Mouse (Mus musculus) lung, embryonic 14.5 days (tissue): ENCODE data around the gene Fam172a. TPM values are rescaled to one million over a fixed set of nuclear protein-coding genes. Genes with fewer than 3 reads are reported as not detected.
A peak's percentile ranks its signal among the peaks of the same experiment; 100 is the strongest.

ENCODE experiments used
- ATAC-seq: fragments of 200-750 bp; cut with Nextera tagmentation; 2 replicates; pipeline ENCODE4 v1.8.0; 2017; ENCODE audit warnings: mild to moderate bottlenecking, moderate TSS enrichment, moderate library complexity; ENCODE audit not compliant: insufficient read depth
- DNase-seq: peaks from one replicate; pipeline ENCODE4 v3.0.0-alpha.2; 2015
- H3K27ac ChIP-seq: fragments of 300-500 bp; sonication (generic); 2 replicates; pipeline ENCODE4 v1.5.1; 2014; ENCODE audit warnings: low read depth, mild to moderate bottlenecking, moderate library complexity
- H3K27me3 ChIP-seq: fragments of 300-500 bp; sonication (generic); 2 replicates; pipeline ENCODE4 v1.6.1; 2014; ENCODE audit warnings: low read length, control low read depth; ENCODE audit not compliant: insufficient read depth
- H3K36me3 ChIP-seq: fragments of 300-500 bp; sonication (generic); 2 replicates; pipeline ENCODE4 v1.6.1; 2014; ENCODE audit warnings: control low read depth; ENCODE audit not compliant: insufficient read depth
- H3K4me1 ChIP-seq: fragments of 300-500 bp; sonication (generic); 2 replicates; pipeline ENCODE4 v1.6.1; 2014; ENCODE audit warnings: antibody characterized with exemption, control low read depth; ENCODE audit not compliant: insufficient read depth
- H3K4me2 ChIP-seq: fragments of 300-500 bp; sonication (generic); 2 replicates; pipeline ENCODE4 v1.6.1; 2014; ENCODE audit warnings: mild to moderate bottlenecking
- H3K4me3 ChIP-seq: fragments of 300-500 bp; sonication (generic); 2 replicates; pipeline ENCODE4 v1.5.1; 2014; ENCODE audit warnings: low read depth, low read length
- H3K9ac ChIP-seq: fragments of 300-500 bp; sonication (generic); 2 replicates; pipeline ENCODE4 v1.6.1; 2014
- H3K9me3 ChIP-seq: fragments of 300-500 bp; sonication (generic); 2 replicates; pipeline ENCODE4 v1.6.1; 2016; ENCODE audit warnings: low read depth, low read length, control low read depth
- CTCF ChIP-seq: IDR thresholded peaks from 2 replicates; pipeline ENCODE4 v1.5.1; 2016; ENCODE audit warnings: antibody characterized with exemption, low read depth
- WGBS: fragments of 180-500 bp; shearing (Covaris S2); extraction: QIAGEN DNeasy Blood & Tissue Kit; methylation state at CpG from one replicate; pipeline ENCODE4 v1.1.7; 2014; 5-methylcytosine and 5-hydroxymethylcytosine counted together
- polyA plus RNA-seq: library from polyadenylated mRNA; unstranded; fragments of >200 nt; fragmentation: Nextera tagmentation; extraction: Ambion mirVana; gene quantifications from 2 replicates; pipeline ENCODE4 v1.2.1, GENCODE M21; 2014

The Fam172a gene
- polyA plus RNA-seq, 1 experiment from 2014 or later, result 31.4 TPM

DNA sequence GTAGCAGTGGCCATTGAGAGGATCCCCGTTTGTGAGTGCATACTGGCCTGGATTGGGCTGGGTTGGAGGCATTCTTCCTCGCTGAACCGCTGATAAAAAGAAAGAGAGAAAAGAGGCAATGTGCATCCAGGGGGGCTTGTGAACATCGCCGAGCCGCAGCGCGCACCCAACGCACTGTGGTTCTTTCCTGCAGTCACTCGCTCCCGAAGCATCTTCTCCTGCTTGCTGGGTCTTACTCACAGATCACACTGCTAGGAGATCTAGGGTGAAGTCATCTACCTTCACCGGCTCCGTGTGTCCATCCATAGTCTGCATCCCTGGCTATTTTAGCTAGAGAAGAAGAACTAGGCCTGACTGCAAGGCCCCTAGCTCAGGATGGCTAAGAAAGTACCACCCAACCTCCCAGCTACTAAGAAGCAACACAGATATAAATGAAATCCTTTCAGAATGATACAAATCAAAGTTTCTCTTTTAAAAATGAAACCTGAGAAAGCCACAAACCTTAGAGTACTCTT is 493.8 kb downstream of the Fam172a start:
- DNase-seq, result no peak
- Histone ChIP-seq H3K4me2 (peak overlapping the region; percentile 70), H3K27ac (peak overlapping the region; percentile 10; the same call in 1 of the 2 replicates), H3K36me3 (peaks cover 7% of the 10 kb centered on the region; the same call in 1 of the 2 replicates), H3K4me1 (peaks cover 5% of the 10 kb centered on the region), H3K9ac (peak overlapping the region; percentile 50; the same call in 1 of the 2 replicates), H3K27me3 (peaks cover 30% of the 10 kb centered on the region), H3K9me3 (no peaks in the 10 kb centered on the region), H3K4me3 (peak overlapping the region; percentile 37)
- 15% methylated on average over 13 of the region's 13 CpGs for WGBS
- no peak for ATAC-seq
- TF ChIP-seq CTCF, result no peak

DNA sequence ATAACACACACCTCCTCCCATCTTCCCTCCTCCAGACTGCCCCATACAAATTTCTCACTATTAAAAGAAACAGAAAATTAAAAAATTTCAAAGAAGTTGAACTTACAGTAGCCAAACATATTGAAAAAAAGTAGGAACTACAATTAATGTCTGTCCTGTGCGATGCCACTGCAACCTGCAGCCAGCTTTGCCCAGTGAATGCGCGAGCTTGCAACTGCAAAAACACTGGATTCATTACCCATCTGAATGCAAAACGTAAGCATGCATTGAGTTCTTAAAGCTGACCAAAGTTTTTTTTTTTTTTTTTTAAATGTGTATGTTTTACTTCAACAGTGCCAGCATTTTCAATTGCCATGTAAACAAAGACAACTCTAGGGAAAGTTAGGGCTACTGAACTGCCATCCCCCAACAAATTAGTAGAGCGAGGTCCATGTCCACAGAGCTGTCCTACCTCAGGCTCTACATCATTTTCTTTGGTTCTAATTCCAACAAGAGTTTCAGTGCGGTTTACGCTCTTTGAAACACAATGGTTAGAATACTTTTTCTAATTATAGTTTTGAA is 494.5 kb downstream of the Fam172a start:
- Histone ChIP-seq H3K9me3 (no peaks in the 10 kb centered on the region), H3K4me2 (peak overlapping the region; percentile 70), H3K36me3 (peaks cover 7% of the 10 kb centered on the region; the same call in 1 of the 2 replicates), H3K9ac (no peak overlapping the region), H3K27ac (no peak overlapping the region), H3K4me3 (peak overlapping the region; percentile 10), H3K27me3 (peaks cover 30% of the 10 kb centered on the region), H3K4me1 (peaks cover 5% of the 10 kb centered on the region)
- DNase-seq (peak; percentile 25), ATAC-seq (no peak)
- TF ChIP-seq CTCF, result no peak
- WGBS, result 41% methylated on average over 7 of the region's 7 CpGs

- Histone ChIP-seq H3K4me1 (peaks cover 5% of the 10 kb centered on the region), H3K27me3 (peaks cover 30% of the 10 kb centered on the region), H3K27ac (peak overlapping the region; percentile 91; the same call in 1 of the 2 replicates), H3K4me3 (peak overlapping the region; percentile 58), H3K36me3 (peaks cover 7% of the 10 kb centered on the region; the same call in 1 of the 2 replicates), H3K4me2 (peak overlapping the region; percentile 80), H3K9ac (peak overlapping the region; percentile 67), H3K9me3 (no peaks in the 10 kb centered on the region)
- ATAC-seq, result no peak
- DNase-seq, result peak; percentile 45
- WGBS, result 3% methylated on average over 9 of the region's 9 CpGs
- TF ChIP-seq CTCF, result no peak
Observed at GRCm38 (mm10) chr13:78197286-78197818, 495.5 kb downstream of the Fam172a start.

DNA sequence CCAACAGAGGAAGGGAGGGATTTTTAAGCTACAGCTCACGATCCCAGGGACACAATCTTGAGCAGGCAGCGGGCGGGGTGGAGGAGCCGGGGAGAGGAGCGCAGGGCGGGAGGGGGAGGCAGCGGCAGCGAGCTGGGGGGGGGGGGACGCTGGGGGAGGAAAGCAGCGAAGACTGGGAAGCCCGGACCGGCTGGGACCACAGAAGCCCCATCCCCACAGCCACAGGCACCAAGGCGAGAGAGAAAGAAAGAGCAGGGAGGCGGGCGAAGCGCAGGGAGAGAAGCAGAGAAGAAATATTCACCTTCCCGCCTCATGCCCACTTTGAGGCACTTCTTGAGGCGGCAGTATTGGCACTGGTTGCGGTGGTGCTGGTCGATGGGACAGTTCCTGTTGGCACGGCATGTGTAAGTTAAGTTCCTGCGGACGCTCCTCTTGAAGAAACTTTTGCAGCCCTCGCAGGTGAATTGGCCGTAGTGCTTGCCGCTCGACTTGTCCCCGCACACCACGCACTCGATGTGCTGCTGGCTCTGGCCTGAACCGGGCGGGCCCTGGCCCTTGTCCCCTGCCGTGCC is 496.1 kb downstream of the Fam172a start:
- ATAC-seq (no peak), DNase-seq (peak; percentile 65)
- Histone ChIP-seq H3K27ac (peak overlapping the region; percentile 91), H3K27me3 (peaks cover 27% of the 10 kb centered on the region), H3K4me1 (peaks cover 5% of the 10 kb centered on the region), H3K4me2 (peak overlapping the region; percentile 80), H3K36me3 (peaks cover 7% of the 10 kb centered on the region; the same call in 1 of the 2 replicates), H3K4me3 (peak overlapping the region; percentile 58), H3K9me3 (no peaks in the 10 kb centered on the region), H3K9ac (peak overlapping the region; percentile 67)
- TF ChIP-seq CTCF, result no peak
- WGBS, result under 1% methylated on average over 31 of the region's 33 CpGs

GRCm38 (mm10) chr13:78198391-78198870 is 496.6 kb downstream of the Fam172a start:
- DNase-seq, result peak; percentile 65
- no peak for TF ChIP-seq CTCF
- Histone ChIP-seq H3K4me1 (peaks cover 5% of the 10 kb centered on the region), H3K4me2 (peak overlapping the region; percentile 80), H3K9me3 (no peaks in the 10 kb centered on the region), H3K27me3 (peaks cover 24% of the 10 kb centered on the region), H3K4me3 (peak overlapping the region; percentile 58), H3K36me3 (peaks cover 7% of the 10 kb centered on the region; the same call in 1 of the 2 replicates), H3K27ac (peak overlapping the region; percentile 91), H3K9ac (peak overlapping the region; percentile 67)
- ATAC-seq, result no peak; the same call in 1 of the 2 replicates
- under 1% methylated on average over 33 of the region's 63 CpGs for WGBS

DNA sequence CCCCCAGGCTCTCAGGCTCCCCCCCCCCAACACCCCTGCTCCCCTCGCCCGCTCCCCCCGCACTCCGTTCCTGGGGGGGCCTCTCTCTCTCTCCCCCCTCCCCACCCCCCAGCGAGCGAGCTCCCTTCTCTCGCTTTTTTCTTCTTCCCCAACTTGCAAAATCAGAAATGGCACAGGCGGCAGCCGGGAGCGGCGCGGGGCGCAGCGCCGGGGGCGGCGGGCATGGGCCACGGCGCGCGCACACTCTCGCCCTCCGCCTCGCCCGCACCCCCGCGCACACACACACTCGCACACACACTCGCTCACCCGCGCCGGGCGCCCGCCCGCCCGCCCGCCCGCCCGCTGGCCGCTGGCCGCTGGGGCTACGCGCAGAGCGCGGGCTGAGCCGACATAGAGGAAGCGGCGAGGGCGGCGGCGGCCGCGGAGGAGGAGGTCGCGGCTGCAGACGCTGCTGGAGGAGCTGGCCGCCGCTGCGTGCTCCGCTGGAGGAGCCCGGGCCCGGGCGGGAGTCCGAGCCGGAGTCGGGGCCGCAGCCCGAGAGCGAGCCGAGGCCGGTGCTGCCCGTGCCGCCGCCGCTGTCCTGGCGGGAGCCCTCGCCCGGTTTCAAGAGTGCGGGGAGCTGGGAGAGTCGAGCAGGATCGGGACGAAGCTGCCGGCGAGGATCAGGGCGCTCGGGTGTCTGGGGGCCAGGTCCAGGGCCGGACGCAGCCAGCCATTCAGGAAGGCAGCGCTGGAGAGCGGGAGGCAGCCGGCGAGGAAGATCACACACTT is 497.2 kb downstream of the Fam172a start:
- WGBS, result under 1% methylated on average over 75 of the region's 92 CpGs
- Histone ChIP-seq H3K4me2 (peak overlapping the region; percentile 80), H3K4me1 (peaks cover 5% of the 10 kb centered on the region), H3K9me3 (no peaks in the 10 kb centered on the region), H3K27ac (peak overlapping the region; percentile 91), H3K4me3 (peak overlapping the region; percentile 58), H3K9ac (peak overlapping the region; percentile 67), H3K27me3 (peaks cover 27% of the 10 kb centered on the region), H3K36me3 (peaks cover 7% of the 10 kb centered on the region; the same call in 1 of the 2 replicates)
- ATAC-seq, result peak; percentile 28
- TF ChIP-seq CTCF, result no peak
- peak; percentile 77 for DNase-seq
